Mouse (Mus musculus): ENCODE measurements around the gene Fxyd2. TPM values are rescaled to one million over a fixed set of nuclear protein-coding genes. Genes with fewer than 3 reads are reported as not detected.

The Fxyd2 gene
- polyA plus RNA-seq, 1 experiment: 0.07 TPM

GRCm38 (mm10) chr9:45411803-45412202 lies 12.3 kb downstream of the Fxyd2 start:
- Histone ChIP-seq H3K27me3 (ENCODE audit: control insufficient read depth, insufficient read depth, insufficient read length) (no peaks in the 10 kb centered on the region), H3K4me2 (ENCODE audit: low read depth) (no peak overlapping the region), H3K4me3 (no peak overlapping the region), H3K36me3 (ENCODE audit: control insufficient read depth, insufficient read depth) (no peaks in the 10 kb centered on the region), H3ac (ENCODE audit: control insufficient read depth, insufficient read length) (no peak overlapping the region), H3K79me2 (ENCODE audit: control insufficient read depth, insufficient read depth) (no peaks in the 10 kb centered on the region)
- no peak for TF ChIP-seq E2F4 (IDR thresholded peaks at IDR 0.05; ENCODE audit: insufficient read depth)
- TF ChIP-seq REST (IDR thresholded peaks at IDR 0.05; ENCODE audit: insufficient read depth, insufficient read length): no peak
- TF ChIP-seq POLR2A (IDR thresholded peaks at IDR 0.05; ENCODE audit: insufficient read length, low read depth): no peak
- TF ChIP-seq POLR2AphosphoS2 (IDR thresholded peaks at IDR 0.05; ENCODE audit: insufficient read length, low read depth): no peak

DNA sequence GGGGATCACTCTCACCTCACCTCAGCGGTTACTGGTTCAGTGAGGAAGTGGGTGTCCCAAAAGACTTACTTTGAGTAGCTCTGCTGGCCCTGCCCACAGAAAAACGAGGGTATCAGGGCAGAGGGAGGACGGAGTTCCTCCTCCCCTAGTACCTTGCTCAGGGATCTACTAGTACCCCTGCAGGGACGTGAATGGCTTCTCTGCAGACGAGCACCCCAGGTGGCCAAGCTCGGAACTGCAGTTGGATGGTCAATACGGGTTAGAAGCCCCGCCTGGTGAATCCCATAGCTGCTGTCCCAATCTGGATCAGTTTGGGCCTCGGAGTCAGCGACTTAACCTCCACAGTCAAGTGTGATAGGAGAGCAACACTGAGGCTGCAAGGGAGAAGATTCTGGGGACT lies 12.8 kb downstream of the Fxyd2 start:
- Histone ChIP-seq H3K27me3 (ENCODE audit: control insufficient read depth, insufficient read depth, insufficient read length) (no peaks in the 10 kb centered on the region), H3K4me3 (no peak overlapping the region), H3K36me3 (ENCODE audit: control insufficient read depth, insufficient read depth) (no peaks in the 10 kb centered on the region), H3K79me2 (ENCODE audit: control insufficient read depth, insufficient read depth) (no peaks in the 10 kb centered on the region), H3K4me2 (ENCODE audit: low read depth) (no peak overlapping the region), H3ac (ENCODE audit: control insufficient read depth, insufficient read length) (no peak overlapping the region)
- no peak for TF ChIP-seq TCF12 (IDR thresholded peaks at IDR 0.05; ENCODE audit: insufficient read depth, poor library complexity, severe bottlenecking)
- no peak for TF ChIP-seq POLR2AphosphoS2 (IDR thresholded peaks at IDR 0.05; ENCODE audit: insufficient read length, low read depth)
- no peak for TF ChIP-seq TCF3 (IDR thresholded peaks at IDR 0.05; ENCODE audit: insufficient read length, low read depth)
- TF ChIP-seq E2F4 (IDR thresholded peaks at IDR 0.05; ENCODE audit: insufficient read depth): no peak
- TF ChIP-seq SRF (IDR thresholded peaks at IDR 0.05; ENCODE audit: control insufficient read depth, insufficient read length, low read depth): no peak
- TF ChIP-seq MYOG (IDR thresholded peaks at IDR 0.05; ENCODE audit: control insufficient read depth in 1 of 3, insufficient read depth in 1 of 3, insufficient read length in 2 of 3, low read depth in 2 of 3): no peak
- TF ChIP-seq CEBPB (IDR thresholded peaks at IDR 0.05; ENCODE audit: insufficient read depth, poor library complexity, severe bottlenecking): no peak
- TF ChIP-seq REST (IDR thresholded peaks at IDR 0.05; ENCODE audit: insufficient read depth, insufficient read length): no peak
- no peak for TF ChIP-seq MYOD1 (IDR thresholded peaks at IDR 0.05; ENCODE audit: control insufficient read depth in 1 of 3, insufficient read length in 2 of 3, low read depth in 2 of 3)
- TF ChIP-seq USF1 (IDR thresholded peaks at IDR 0.05; ENCODE audit: low read depth): no peak
- TF ChIP-seq POLR2A (IDR thresholded peaks at IDR 0.05; ENCODE audit: insufficient read length, low read depth): no peak

GRCm38 (mm10) chr9:45412700-45413477 lies 13.4 kb downstream of the Fxyd2 start:
- no peak for TF ChIP-seq MAX (IDR thresholded peaks at IDR 0.05; ENCODE audit: low read depth)
- TF ChIP-seq MYOG (IDR thresholded peaks at IDR 0.05; ENCODE audit: control insufficient read depth in 1 of 3, insufficient read depth in 1 of 3, insufficient read length in 2 of 3, low read depth in 2 of 3): no peak
- TF ChIP-seq USF1 (IDR thresholded peaks at IDR 0.05; ENCODE audit: low read depth): no peak
- TF ChIP-seq E2F4 (IDR thresholded peaks at IDR 0.05; ENCODE audit: insufficient read depth): no peak
- no peak for TF ChIP-seq TCF12 (IDR thresholded peaks at IDR 0.05; ENCODE audit: insufficient read depth, poor library complexity, severe bottlenecking)
- no peak for TF ChIP-seq POLR2A (IDR thresholded peaks at IDR 0.05; ENCODE audit: insufficient read length, low read depth)
- no peak for TF ChIP-seq TCF3 (IDR thresholded peaks at IDR 0.05; ENCODE audit: insufficient read length, low read depth)
- TF ChIP-seq REST (IDR thresholded peaks at IDR 0.05; ENCODE audit: insufficient read depth, insufficient read length): no peak
- no peak for TF ChIP-seq MYOD1 (IDR thresholded peaks at IDR 0.05; ENCODE audit: control insufficient read depth in 1 of 3, insufficient read length in 2 of 3, low read depth in 2 of 3)
- TF ChIP-seq POLR2AphosphoS2 (IDR thresholded peaks at IDR 0.05; ENCODE audit: insufficient read length, low read depth): no peak
- no peak for TF ChIP-seq SRF (IDR thresholded peaks at IDR 0.05; ENCODE audit: control insufficient read depth, insufficient read length, low read depth)

GRCm38 (mm10) chr9:45413478-45414140 lies 14.1 kb downstream of the Fxyd2 start:
- H3ac ChIP-seq (ENCODE audit: control insufficient read depth, insufficient read length): no peak overlapping the region
- no peaks in the 10 kb centered on the region for H3K27me3 ChIP-seq (ENCODE audit: control insufficient read depth, insufficient read depth, insufficient read length)
- no peak overlapping the region for H3K4me2 ChIP-seq (ENCODE audit: low read depth)
- H3K4me3 ChIP-seq: no peak overlapping the region
- no peaks in the 10 kb centered on the region for H3K36me3 ChIP-seq (ENCODE audit: control insufficient read depth, insufficient read depth)
- TF ChIP-seq MYOD1 (IDR thresholded peaks at IDR 0.05; ENCODE audit: control insufficient read depth in 1 of 3, insufficient read length in 2 of 3, low read depth in 2 of 3): no peak
- no peak for TF ChIP-seq SRF (IDR thresholded peaks at IDR 0.05; ENCODE audit: control insufficient read depth, insufficient read length, low read depth)
- TF ChIP-seq CEBPB (IDR thresholded peaks at IDR 0.05; ENCODE audit: insufficient read depth, poor library complexity, severe bottlenecking): no peak
- no peak for TF ChIP-seq POLR2AphosphoS2 (IDR thresholded peaks at IDR 0.05; ENCODE audit: insufficient read length, low read depth)
- no peak for TF ChIP-seq POLR2A (IDR thresholded peaks at IDR 0.05; ENCODE audit: insufficient read length, low read depth)
- no peak for TF ChIP-seq USF1 (IDR thresholded peaks at IDR 0.05; ENCODE audit: low read depth)
- TF ChIP-seq REST (IDR thresholded peaks at IDR 0.05; ENCODE audit: insufficient read depth, insufficient read length): no peak
- no peak for TF ChIP-seq MAX (IDR thresholded peaks at IDR 0.05; ENCODE audit: low read depth)
- no peak for TF ChIP-seq E2F4 (IDR thresholded peaks at IDR 0.05; ENCODE audit: insufficient read depth)
- TF ChIP-seq TCF12 (IDR thresholded peaks at IDR 0.05; ENCODE audit: insufficient read depth, poor library complexity, severe bottlenecking): no peak
- TF ChIP-seq MYOG (IDR thresholded peaks at IDR 0.05; ENCODE audit: control insufficient read depth in 1 of 3, insufficient read depth in 1 of 3, insufficient read length in 2 of 3, low read depth in 2 of 3): no peak
- TF ChIP-seq TCF3 (IDR thresholded peaks at IDR 0.05; ENCODE audit: insufficient read length, low read depth): no peak
- no peaks in the 10 kb centered on the region for H3K79me2 ChIP-seq (ENCODE audit: control insufficient read depth, insufficient read depth)

More at GRCm38 (mm10) chr9:45412700-45413477, 13.4 kb downstream of the Fxyd2 start:
- Histone ChIP-seq H3K27me3 (ENCODE audit: control insufficient read depth, insufficient read depth, insufficient read length) (no peaks in the 10 kb centered on the region), H3K4me3 (no peak overlapping the region), H3K79me2 (ENCODE audit: control insufficient read depth, insufficient read depth) (no peaks in the 10 kb centered on the region), H3ac (ENCODE audit: control insufficient read depth, insufficient read length) (no peak overlapping the region), H3K36me3 (ENCODE audit: control insufficient read depth, insufficient read depth) (no peaks in the 10 kb centered on the region), H3K4me2 (ENCODE audit: low read depth) (no peak overlapping the region)
